Mouse (Mus musculus): ENCODE measurements around the gene Galns. TPM values are rescaled to one million over a fixed set of nuclear protein-coding genes. Genes with fewer than 3 reads are reported as not detected.

The Galns gene
- 3.8 and 4.6 TPM in 2 replicates for polyA plus RNA-seq (2015; fragmentation: Nextera tagmentation; extraction: Ambion mirVana)

DNA sequence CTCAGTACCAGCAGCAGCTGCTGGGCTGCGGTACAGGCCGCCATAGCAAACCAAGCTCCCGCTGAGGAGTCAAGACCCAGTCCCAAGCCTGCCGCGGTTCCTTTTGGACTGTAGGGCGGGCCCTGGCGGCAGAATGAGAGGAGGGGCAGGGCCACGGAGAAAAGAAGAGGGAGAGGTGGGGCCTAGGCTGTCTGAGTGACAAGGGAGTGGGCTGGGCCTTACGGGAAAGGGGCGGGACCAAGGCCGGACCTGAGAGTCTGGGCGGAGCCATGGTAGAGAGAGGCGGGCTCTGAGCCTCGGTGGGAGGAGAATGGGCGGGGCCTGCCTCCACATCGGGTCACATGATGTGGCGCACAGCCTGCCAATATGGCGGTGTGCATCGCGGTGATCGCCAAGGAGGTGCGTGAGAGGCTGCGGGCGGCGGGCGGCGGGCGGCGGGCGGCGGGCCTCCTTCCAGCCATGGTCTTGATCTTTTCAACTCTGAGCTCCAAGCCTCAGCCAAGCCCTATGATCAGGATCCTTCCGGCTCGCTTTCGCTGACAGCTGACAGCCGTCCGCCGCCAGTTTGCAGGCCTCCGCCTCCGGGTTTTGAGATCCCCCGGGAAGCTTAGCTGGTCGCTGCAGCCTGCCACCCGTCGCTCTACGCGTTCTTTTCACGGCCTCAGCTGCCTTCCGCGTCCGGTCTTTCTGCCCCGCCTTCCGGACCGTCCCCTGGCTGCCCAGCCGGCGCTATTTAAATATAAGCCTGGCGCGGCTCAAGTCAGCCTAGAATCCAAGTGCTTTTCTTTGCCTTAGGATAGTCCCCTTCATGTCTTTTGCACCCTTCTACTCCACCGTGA lies at the start of gene Galns, which contains the start of gene Trappc2l:
Gene Galns, minus strand, starts transcription at position 169 of the 839 bp plus-strand sequence.
Gene Trappc2l, plus strand, starts transcription at position 346 of the 839 bp plus-strand sequence.
- H3K4me1 ChIP-seq (replicated peaks; ENCODE audit: control insufficient read depth, insufficient read depth, low read length) = peaks cover 16% of the 10 kb centered on the region
- under 1% methylated on average over 46 of the region's 57 CpGs for WGBS
- peak within 1 kb of the TSS; percentile 93 for H3K4me2 ChIP-seq (ENCODE audit: low read length)
- H3K9ac ChIP-seq (replicated peaks; ENCODE audit: low read depth, low read length) = peak within 1 kb of the TSS; percentile 79
- no peaks in the 10 kb centered on the region for H3K27me3 ChIP-seq (replicated peaks; ENCODE audit: control insufficient read depth, insufficient read depth, low read length)
- H3K4me3 ChIP-seq (replicated peaks; ENCODE audit: low read length) = peak within 1 kb of the TSS; percentile 62
- peak; percentile 98 for ATAC-seq
- peak within 1 kb of the TSS; percentile 83 for H3K27ac ChIP-seq (ENCODE audit: low read length)
- no peaks in the 10 kb centered on the region for H3K9me3 ChIP-seq (ENCODE audit: control insufficient read depth, low read length)
- H3K36me3 ChIP-seq (ENCODE audit: control insufficient read depth, insufficient read depth) = no peaks in the 10 kb centered on the region

DNA sequence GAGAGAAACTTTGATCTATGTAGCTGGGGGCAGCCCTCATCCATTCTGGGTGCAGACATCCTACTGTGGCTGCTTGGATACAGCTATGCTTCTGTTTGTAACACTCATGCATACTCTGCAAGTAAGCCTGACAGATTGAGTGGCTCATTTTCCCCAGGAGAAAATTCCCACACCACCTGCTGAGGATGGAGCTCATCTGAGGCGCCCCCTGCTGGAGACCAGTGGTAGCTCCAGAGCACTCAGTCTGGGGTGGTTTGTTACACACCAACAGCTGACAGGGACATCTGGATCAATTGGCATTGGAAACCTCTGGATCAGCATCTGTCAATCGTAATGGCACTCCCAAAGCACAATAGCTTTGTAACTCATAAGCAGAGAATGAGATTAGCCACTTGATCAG lies 48.8 kb upstream of the Galns start:
- no peak overlapping the region for H3K9ac ChIP-seq (replicated peaks; ENCODE audit: low read depth, low read length)
- 74% methylated on average over 2 of the region's 2 CpGs for WGBS
- H3K9me3 ChIP-seq (ENCODE audit: control insufficient read depth, low read length) = no peaks in the 10 kb centered on the region
- H3K4me1 ChIP-seq (replicated peaks; ENCODE audit: control insufficient read depth, insufficient read depth, low read length) = peaks cover 28% of the 10 kb centered on the region
- ATAC-seq = no peak
- no peak overlapping the region for H3K27ac ChIP-seq (ENCODE audit: low read length)
- H3K4me2 ChIP-seq (ENCODE audit: low read length) = no peak overlapping the region
- H3K27me3 ChIP-seq (replicated peaks; ENCODE audit: control insufficient read depth, insufficient read depth, low read length) = no peaks in the 10 kb centered on the region
- no peaks in the 10 kb centered on the region for H3K36me3 ChIP-seq (ENCODE audit: control insufficient read depth, insufficient read depth)
- H3K4me3 ChIP-seq (replicated peaks; ENCODE audit: low read length) = no peak overlapping the region

DNA sequence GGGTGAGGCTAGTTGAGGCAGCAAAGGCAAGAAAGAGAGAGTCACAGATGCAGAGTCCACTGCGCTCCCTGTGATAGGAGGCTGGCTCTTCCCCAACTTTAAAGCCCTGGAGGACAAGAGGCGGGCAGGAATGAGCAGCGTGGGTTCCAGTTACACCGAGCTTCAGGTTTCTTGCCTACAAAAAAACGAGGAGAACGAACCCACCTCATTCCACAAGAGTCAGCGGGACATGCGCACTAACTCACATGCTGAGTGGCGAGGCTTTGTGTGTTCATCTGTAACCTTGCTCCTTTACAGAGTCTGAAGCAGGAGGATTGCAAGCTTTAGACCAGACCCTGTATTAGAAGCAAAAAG lies 47.5 kb upstream of the Galns start:
- 79% methylated on average over 9 of the region's 9 CpGs for WGBS
- H3K27me3 ChIP-seq (replicated peaks; ENCODE audit: control insufficient read depth, insufficient read depth, low read length) = no peaks in the 10 kb centered on the region
- no peak for ATAC-seq

DNA sequence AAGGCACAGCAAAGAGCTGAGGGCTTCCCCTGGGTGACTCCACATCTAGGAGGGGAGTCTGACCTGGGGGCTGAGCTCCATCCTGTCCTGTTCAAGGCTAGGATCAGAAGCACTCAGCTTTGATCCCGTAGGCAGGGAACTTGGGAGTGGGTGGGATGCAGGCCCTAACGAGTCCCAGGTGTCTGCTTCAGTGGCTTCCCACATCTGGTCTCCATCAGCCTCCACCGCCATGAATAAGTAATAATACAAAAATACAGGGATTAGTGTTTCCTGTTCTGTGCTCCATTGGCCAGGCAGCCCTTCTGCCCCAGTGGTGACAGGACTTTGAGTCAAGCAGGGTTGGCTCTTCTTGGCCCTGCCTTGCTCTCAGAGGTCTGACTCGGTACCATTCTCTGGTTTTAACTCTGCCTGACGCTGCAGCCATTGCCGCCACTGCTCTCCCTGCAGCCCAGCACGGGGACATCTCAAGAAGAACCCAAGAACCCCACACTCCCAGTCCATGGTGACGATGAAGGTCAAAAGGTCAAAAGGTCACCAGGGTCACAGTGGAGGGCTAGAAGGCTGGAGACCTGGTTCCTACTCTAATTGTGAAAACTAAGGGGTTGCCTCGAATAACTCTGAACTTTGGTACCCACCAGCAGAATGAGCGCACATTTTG lies 47.0 kb upstream of the Galns start:
- WGBS = 78% methylated on average over 10 of the region's 10 CpGs
- H3K27me3 ChIP-seq (replicated peaks; ENCODE audit: control insufficient read depth, insufficient read depth, low read length) = no peaks in the 10 kb centered on the region
- H3K36me3 ChIP-seq (ENCODE audit: control insufficient read depth, insufficient read depth) = no peaks in the 10 kb centered on the region
- H3K4me2 ChIP-seq (ENCODE audit: low read length) = no peak overlapping the region
- no peaks in the 10 kb centered on the region for H3K9me3 ChIP-seq (ENCODE audit: control insufficient read depth, low read length)
- H3K9ac ChIP-seq (replicated peaks; ENCODE audit: low read depth, low read length) = no peak overlapping the region
- ATAC-seq = no peak
- H3K27ac ChIP-seq (ENCODE audit: low read length) = no peak overlapping the region
- no peak overlapping the region for H3K4me3 ChIP-seq (replicated peaks; ENCODE audit: low read length)
- H3K4me1 ChIP-seq (replicated peaks; ENCODE audit: control insufficient read depth, insufficient read depth, low read length) = peaks cover 16% of the 10 kb centered on the region

More for the DNA sequence above, 47.5 kb upstream of the Galns start:
- Histone ChIP-seq H3K27ac (ENCODE audit: low read length) (no peak overlapping the region), H3K4me1 (replicated peaks; ENCODE audit: control insufficient read depth, insufficient read depth, low read length) (peaks cover 19% of the 10 kb centered on the region), H3K36me3 (ENCODE audit: control insufficient read depth, insufficient read depth) (no peaks in the 10 kb centered on the region), H3K4me3 (replicated peaks; ENCODE audit: low read length) (no peak overlapping the region), H3K9ac (replicated peaks; ENCODE audit: low read depth, low read length) (no peak overlapping the region), H3K9me3 (ENCODE audit: control insufficient read depth, low read length) (no peaks in the 10 kb centered on the region), H3K4me2 (ENCODE audit: low read length) (no peak overlapping the region)

DNA sequence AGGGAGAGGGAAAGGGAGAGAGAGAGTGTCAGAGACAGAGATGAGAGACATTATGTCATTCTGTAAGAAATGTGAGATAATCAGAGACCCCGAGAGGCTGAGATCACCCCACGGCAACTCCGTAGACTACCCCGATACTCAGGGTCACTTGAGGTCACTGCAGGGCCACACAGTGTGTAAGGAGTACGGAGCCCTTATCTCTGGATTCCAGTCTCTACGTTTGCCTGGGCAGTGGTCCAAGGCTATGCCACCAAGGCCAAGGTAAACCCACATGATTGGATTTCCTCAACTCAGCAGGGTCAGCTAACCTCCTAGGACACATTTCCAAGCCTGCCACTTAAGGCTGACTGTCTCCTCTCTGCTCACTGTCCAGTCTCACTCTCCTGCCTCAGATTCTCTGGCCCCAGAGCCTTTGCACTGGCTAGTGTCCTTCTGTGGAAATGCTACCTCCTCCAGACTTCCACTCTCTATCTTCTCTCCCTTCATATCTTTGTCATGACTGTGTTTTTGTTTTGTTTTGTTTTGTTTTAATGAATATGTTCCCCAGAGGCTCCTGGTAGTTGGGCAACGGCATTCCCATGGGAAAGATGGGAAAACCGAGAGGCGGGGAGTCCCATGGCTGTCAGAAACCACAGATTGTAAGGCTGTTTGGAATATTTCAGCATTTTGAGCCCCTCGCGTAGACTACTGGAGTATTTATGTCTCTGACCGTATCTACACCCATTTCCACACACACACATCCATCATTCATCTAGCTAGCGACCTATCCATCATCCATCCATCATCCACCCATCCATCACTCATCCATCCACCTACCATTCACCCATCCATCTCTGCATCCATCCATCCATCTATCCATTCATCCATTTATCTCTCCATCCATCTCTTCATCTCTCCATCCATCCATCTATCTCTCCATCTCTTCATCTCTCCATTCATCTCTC lies 45.1 kb upstream of the Galns start:
- no peaks in the 10 kb centered on the region for H3K27me3 ChIP-seq (replicated peaks; ENCODE audit: control insufficient read depth, insufficient read depth, low read length)
- WGBS = 83% methylated on average over 13 of the region's 13 CpGs
- no peak for ATAC-seq

DNA sequence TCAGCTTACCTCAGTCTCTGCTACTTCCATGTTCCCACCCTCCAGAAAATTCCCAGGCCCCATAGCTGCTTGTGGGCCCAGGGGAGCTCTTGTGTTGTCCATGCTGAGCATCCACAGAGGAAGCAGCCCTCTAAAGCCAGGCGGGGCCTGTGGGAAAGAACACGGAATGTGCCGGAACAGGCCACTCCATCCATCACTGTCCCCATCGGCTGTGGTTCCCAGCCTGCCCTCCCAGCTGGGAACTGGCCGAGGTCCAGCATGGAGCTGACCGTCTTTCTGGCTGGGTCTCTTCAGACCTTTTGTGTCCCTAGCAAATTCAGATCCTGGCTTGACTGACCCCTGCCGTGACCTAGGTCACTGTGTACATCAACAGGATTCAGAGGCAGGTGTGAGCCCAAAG lies 43.5 kb upstream of the Galns start:
- H3K9me3 ChIP-seq (ENCODE audit: control insufficient read depth, low read length) = no peaks in the 10 kb centered on the region
- no peak overlapping the region for H3K4me3 ChIP-seq (replicated peaks; ENCODE audit: low read length)
- H3K4me1 ChIP-seq (replicated peaks; ENCODE audit: control insufficient read depth, insufficient read depth, low read length) = peaks cover 9% of the 10 kb centered on the region
- no peak overlapping the region for H3K27ac ChIP-seq (ENCODE audit: low read length)
- H3K36me3 ChIP-seq (ENCODE audit: control insufficient read depth, insufficient read depth) = no peaks in the 10 kb centered on the region
- no peaks in the 10 kb centered on the region for H3K27me3 ChIP-seq (replicated peaks; ENCODE audit: control insufficient read depth, insufficient read depth, low read length)
- WGBS = 77% methylated on average over 7 of the region's 7 CpGs
- no peak for ATAC-seq
- no peak overlapping the region for H3K9ac ChIP-seq (replicated peaks; ENCODE audit: low read depth, low read length)
- no peak overlapping the region for H3K4me2 ChIP-seq (ENCODE audit: low read length)

More for the DNA sequence above, 45.1 kb upstream of the Galns start:
- Histone ChIP-seq H3K27ac (ENCODE audit: low read length) (no peak overlapping the region), H3K36me3 (ENCODE audit: control insufficient read depth, insufficient read depth) (no peaks in the 10 kb centered on the region), H3K9ac (replicated peaks; ENCODE audit: low read depth, low read length) (no peak overlapping the region), H3K4me1 (replicated peaks; ENCODE audit: control insufficient read depth, insufficient read depth, low read length) (peaks cover 12% of the 10 kb centered on the region), H3K9me3 (ENCODE audit: control insufficient read depth, low read length) (no peaks in the 10 kb centered on the region), H3K4me2 (ENCODE audit: low read length) (no peak overlapping the region), H3K4me3 (replicated peaks; ENCODE audit: low read length) (no peak overlapping the region)

DNA sequence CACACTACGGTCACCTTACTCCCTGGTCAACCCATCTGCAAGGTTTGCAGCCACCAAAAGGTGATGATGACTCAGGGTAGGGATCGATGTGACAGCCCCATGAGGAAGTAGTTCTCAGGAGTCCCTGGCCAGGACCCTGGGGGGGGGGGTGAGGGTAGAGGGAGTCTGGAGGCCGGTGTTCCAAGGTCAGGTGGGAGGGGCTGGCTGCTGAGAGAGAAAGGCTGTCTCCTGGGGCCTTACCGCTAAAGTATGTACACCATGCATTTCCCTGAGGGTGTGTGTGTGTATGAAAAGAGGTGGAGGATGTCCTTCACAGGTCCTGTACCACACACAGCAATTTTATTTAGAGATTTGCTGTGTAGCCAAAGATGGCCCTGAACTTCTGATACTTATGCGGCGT lies 41.4 kb upstream of the Galns start:
- Histone ChIP-seq H3K9me3 (ENCODE audit: control insufficient read depth, low read length) (no peaks in the 10 kb centered on the region), H3K4me1 (replicated peaks; ENCODE audit: control insufficient read depth, insufficient read depth, low read length) (peaks cover 9% of the 10 kb centered on the region), H3K27me3 (replicated peaks; ENCODE audit: control insufficient read depth, insufficient read depth, low read length) (no peaks in the 10 kb centered on the region), H3K27ac (ENCODE audit: low read length) (no peak overlapping the region), H3K36me3 (ENCODE audit: control insufficient read depth, insufficient read depth) (peaks cover 2% of the 10 kb centered on the region; the same call in 1 of the 2 replicates), H3K4me3 (replicated peaks; ENCODE audit: low read length) (no peak overlapping the region), H3K9ac (replicated peaks; ENCODE audit: low read depth, low read length) (no peak overlapping the region), H3K4me2 (ENCODE audit: low read length) (no peak overlapping the region)
- no peak for ATAC-seq
- 84% methylated on average over 6 of the region's 6 CpGs for WGBS

DNA sequence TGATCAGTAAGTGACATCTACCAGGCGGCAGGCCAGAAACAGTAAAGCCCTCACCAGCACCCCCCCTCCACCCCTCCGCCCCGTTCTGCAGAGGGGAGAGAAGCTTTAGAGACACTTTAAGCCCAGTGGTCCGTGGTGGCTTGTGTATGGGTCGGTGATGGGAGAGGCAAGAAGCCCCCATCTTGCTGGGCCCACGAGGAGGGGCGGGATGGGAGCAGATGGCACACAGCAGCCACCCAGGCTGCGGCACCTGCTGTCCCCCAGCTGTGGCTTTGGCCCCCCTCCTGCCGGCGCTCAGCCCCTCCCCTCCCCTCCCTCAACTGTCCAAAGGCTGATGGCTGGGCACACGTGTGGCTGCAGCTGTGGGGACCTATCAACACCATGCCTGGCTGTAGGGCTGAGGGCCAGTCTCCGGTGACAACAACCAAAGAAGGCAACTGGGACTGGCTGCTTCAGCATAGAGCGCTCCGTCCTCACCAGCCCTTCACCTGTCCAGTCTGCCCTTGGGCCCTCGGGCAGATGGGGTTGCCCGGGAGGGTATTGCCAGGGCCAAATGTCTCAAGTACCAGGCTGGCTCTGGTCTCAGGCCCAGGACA lies 40.2 kb upstream of the Galns start:
- Histone ChIP-seq H3K27ac (ENCODE audit: low read length) (no peak overlapping the region), H3K4me3 (replicated peaks; ENCODE audit: low read length) (no peak overlapping the region), H3K9me3 (ENCODE audit: control insufficient read depth, low read length) (no peaks in the 10 kb centered on the region), H3K4me2 (ENCODE audit: low read length) (no peak overlapping the region), H3K27me3 (replicated peaks; ENCODE audit: control insufficient read depth, insufficient read depth, low read length) (no peaks in the 10 kb centered on the region), H3K36me3 (ENCODE audit: control insufficient read depth, insufficient read depth) (peaks cover 5% of the 10 kb centered on the region; the same call in 1 of the 2 replicates), H3K4me1 (replicated peaks; ENCODE audit: control insufficient read depth, insufficient read depth, low read length) (peaks cover 9% of the 10 kb centered on the region), H3K9ac (replicated peaks; ENCODE audit: low read depth, low read length) (no peak overlapping the region)
- 66% methylated on average over 15 of the region's 16 CpGs for WGBS
- ATAC-seq = 0 out of 2 replicates have a peak, but pooled peaks have one; percentile 10

Data from forebrain, embryonic 16.5 days (tissue).